Mouse (Mus musculus) erythroblast, embryonic 14.5 days (primary cell): ENCODE data around the gene Dnah9.

Source experiments
- GATA1 ChIP-seq: IDR thresholded peaks from 2 replicates; pipeline ENCODE4 v1.6.1; 2012; ENCODE audit warnings: low read length, inconsistent platforms, mixed read lengths
- TAL1 ChIP-seq: IDR thresholded peaks from 3 replicates; pipeline ENCODE4 v1.6.1; 2012; ENCODE audit warnings: low read length, inconsistent platforms, mixed read lengths

- TF ChIP-seq GATA1 = no peak
- no peak for TF ChIP-seq TAL1
Observed at GRCm38 (mm10) chr11:65814381-65814780, 354.0 kb downstream of the Dnah9 start.
